Mouse (Mus musculus) left cerebral cortex, adult 6 months (tissue): Measurements from ENCODE around the gene Disp2. TPM values are rescaled to one million over a fixed set of nuclear protein-coding genes. Genes with fewer than 3 reads are reported as not detected.

ENCODE experiments used
- long read RNA-seq, 2 experiments: library from polyadenylated mRNA; unstranded; transcript quantifications; one replicate each; pipeline ENCODE4 v2.0.0; 2019 to 2020
- polyA plus RNA-seq: library from polyadenylated mRNA; unstranded; fragments of <200 nt; fragmentation: Nextera tagmentation; gene quantifications from 2 replicates; pipeline ENCODE4 v1.2.3, GENCODE M21; 2021

The Disp2 gene
- polyA plus RNA-seq = 111 and 146 TPM in 2 replicates
- long read RNA-seq, experiment 1, full-length matches to known transcripts = 7 of 106 reads
- long read RNA-seq, experiment 1, partial matches to known transcripts = 0 of 106 reads
- long read RNA-seq, experiment 1, other reads (novel, unspliced or antisense) = 99 of 106 reads
- long read RNA-seq, experiment 2, full-length matches to known transcripts = 3 of 49 reads
- long read RNA-seq, experiment 2, partial matches to known transcripts = 2 of 49 reads
- long read RNA-seq, experiment 2, other reads (novel, unspliced or antisense) = 44 of 49 reads

GRCm38 (mm10) chr2:118779504-118780480 lies at the start of gene Disp2:
Gene Disp2 (plus strand): TSS chr2:118779719.

GRCm38 (mm10) chr2:118745232-118745884 lies 34.2 kb upstream of the Disp2 start, which contains the start of gene Inafm2:
Gene Inafm2 (plus strand): TSS chr2:118745758.

DNA sequence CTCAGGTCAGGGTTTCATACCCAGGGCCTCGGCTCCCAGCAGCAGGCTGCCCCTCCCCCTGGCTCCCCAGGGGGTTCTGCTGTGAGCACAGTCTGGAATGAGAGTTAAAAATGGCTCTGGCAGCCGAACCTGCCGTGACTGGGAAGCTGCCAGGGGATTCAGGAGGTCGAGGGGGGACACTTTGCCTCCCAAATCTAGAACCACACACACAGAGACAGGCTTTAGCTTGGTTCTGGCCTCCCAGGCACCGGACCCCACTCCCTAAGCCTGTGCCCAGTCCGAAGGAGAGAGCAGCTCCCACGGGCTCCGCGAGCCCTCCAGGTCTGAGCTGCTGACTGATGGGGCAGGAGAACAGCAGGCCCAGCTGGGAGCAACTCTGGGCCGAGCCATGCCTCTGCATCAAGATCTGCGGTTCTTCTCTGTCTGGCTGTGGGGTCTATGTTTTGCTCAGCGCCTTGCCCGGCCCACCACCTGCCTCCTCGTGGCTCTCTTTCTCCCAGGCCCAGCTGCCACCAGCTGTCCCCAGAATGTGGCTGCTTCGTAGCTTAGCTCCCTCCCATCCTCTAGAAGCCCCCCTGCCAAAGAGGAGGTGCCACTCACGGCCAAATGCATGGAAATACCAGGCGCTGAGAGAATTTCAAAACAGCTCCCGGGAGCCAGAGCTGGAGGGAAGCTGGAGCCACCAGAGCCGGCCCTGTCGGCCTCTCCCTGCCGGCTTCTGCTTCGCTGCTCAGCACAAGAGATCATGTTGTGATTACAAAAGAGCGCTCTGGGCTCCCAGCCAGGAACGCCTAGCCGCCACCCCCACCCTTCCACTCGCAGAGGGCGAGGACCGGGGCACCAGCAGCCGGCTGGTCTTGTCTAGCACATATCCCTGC lies 17.4 kb upstream of the Disp2 start, which contains the start of gene Ccdc9b:
Ccdc9b (minus strand) TSS at position 756 of the 878 bp plus-strand sequence.

DNA sequence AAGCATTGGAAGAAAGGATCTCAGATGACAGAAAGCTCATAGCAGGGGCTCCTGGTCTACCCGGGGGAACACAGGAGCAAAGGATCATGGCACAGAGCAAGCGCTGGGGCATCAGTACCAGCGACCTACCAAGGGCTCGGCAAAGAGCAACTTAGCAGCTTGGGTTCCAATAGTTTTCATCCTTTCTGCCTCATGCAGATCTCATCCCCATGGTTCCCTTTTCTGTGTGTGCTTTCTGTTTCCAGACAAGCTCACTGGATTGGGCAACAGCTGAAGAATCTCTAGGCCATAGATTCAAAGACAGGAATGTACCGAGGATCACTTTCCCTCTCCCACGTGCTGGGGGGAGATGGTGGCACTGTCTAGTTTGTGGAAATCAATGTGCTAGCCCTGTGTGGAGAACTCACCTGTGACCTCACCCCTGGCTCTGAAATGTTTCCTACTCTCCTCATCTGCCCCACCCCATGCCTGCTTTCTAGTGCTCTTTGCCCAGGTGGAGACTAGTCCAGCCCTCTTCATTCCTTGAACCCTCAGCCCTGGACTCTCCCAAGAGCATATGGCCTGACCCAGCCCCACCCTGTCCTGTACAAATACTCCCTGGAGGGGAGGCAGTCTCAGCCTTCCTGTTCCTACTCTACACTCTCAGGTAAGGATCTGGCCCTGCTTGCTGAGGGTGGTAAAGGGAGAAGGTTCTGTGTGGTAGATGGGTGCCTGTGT lies 7.2 kb upstream of the Disp2 start, which contains the start of gene Phgr1:
Phgr1 (plus strand) TSS at position 612 of the 717 bp plus-strand sequence.

DNA sequence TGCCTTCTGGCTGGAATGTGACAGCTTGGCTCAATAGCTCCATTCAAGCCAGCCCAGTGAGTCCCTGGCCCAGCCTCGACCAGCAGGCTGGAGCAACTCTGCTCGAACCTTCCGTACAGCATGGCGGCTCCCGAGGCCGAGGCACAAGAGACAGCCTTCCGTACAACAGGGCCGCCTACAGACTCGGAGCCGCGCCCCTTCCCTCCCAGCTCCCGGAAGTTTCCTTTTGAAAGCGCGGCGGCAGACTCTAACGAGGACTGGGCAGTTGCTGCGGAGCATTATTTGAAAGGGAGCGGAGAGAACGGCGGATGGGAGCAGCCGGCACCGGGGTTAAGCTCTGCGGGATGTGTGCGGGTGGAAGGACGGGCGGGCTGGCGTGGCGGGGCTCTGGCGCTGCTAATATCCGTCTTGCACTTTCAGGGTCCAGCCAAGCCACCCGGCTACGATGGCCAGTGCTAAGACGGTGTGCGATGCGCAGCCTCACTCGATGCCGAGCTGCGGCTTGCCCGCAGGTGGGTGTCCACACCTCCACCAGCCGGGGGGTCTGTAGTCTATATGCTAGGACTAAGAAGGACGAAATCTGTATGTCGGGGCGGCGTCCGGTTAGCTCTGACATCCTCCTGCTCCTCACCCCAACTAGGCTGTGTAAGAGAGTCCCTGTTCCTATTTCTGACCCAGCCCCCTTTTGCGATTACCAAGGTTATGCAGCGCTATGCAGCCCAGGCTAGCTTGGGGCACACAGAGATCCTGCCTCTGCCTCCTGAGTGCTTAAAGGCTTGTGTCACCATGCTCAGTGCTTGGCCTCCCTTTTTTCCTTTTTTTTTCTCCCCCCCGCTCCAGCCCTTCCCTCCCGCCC lies 34.7 kb downstream of the Disp2 start, which contains the start of gene Knstrn:
Knstrn (plus strand) TSS at position 23 of the 856 bp plus-strand sequence.

Other genes with a start within 250 kb of the Disp2 start
- 0.69 and 0.70 TPM in 2 replicates for gene Bmf, start 230.0 kb upstream of the Disp2 start, polyA plus RNA-seq
- 0.28 and 0.49 TPM in 2 replicates for gene Bub1b, start 181.5 kb upstream of the Disp2 start, polyA plus RNA-seq
- gene Pak6, start 116.4 kb upstream of the Disp2 start, polyA plus RNA-seq = 23.3 and 25.5 TPM in 2 replicates
- 5.6 and 7.1 TPM in 2 replicates for gene Ankrd63, start 75.8 kb upstream of the Disp2 start, polyA plus RNA-seq
- 1.9 and 2.2 TPM in 2 replicates for gene Plcb2, start 51.3 kb upstream of the Disp2 start, polyA plus RNA-seq
- 46.4 and 71.6 TPM in 2 replicates for gene Inafm2, start 34.0 kb upstream of the Disp2 start, polyA plus RNA-seq
- 0.24 and 0.29 TPM in 2 replicates for gene Ccdc9b, start 17.1 kb upstream of the Disp2 start, polyA plus RNA-seq
- not detected in 2 replicates for gene Phgr1, start 7.0 kb upstream of the Disp2 start, polyA plus RNA-seq
- 0.59 and 0.88 TPM in 2 replicates for gene Knstrn, start 34.3 kb downstream of the Disp2 start, polyA plus RNA-seq
- gene Ivd, start 82.2 kb downstream of the Disp2 start, polyA plus RNA-seq = 34.8 and 39.4 TPM in 2 replicates
- 2.9 and 3.2 TPM in 2 replicates for gene Bahd1, start 120.7 kb downstream of the Disp2 start, polyA plus RNA-seq
- gene Chst14, start 146.8 kb downstream of the Disp2 start, polyA plus RNA-seq = 1.9 and 3.1 TPM in 2 replicates
- gene Ccdc32, start 249.7 kb downstream of the Disp2 start, polyA plus RNA-seq = 79.3 and 95.9 TPM in 2 replicates